Mouse (Mus musculus) heart, embryonic 10.5 days (tissue): ENCODE measurements around the gene Gm14214. TPM values are rescaled to one million over a fixed set of nuclear protein-coding genes. Genes with fewer than 3 reads are reported as not detected.

Source experiments
- DNase-seq: peaks from one replicate; pipeline ENCODE4 v3.0.0-alpha.2; 2017; ENCODE audit warnings: low spot score
- H3K27ac ChIP-seq: fragments of 300-500 bp; sonication (generic); 2 replicates; pipeline ENCODE4 v1.5.1; 2016; ENCODE audit warnings: mild to moderate bottlenecking
- H3K27me3 ChIP-seq: fragments of 300-500 bp; sonication (generic); 2 replicates; pipeline ENCODE4 v1.6.1; 2016; ENCODE audit warnings: mild to moderate bottlenecking; ENCODE audit not compliant: poor library complexity, insufficient read depth, severe bottlenecking
- H3K36me3 ChIP-seq: fragments of 300-500 bp; sonication (generic); 2 replicates; pipeline ENCODE4 v1.6.1; 2016; ENCODE audit warnings: mild to moderate bottlenecking, moderate library complexity
- H3K4me1 ChIP-seq: fragments of 300-500 bp; sonication (generic); 2 replicates; pipeline ENCODE4 v1.6.1; 2016; ENCODE audit warnings: mild to moderate bottlenecking
- H3K4me3 ChIP-seq: fragments of 300-500 bp; sonication (generic); 2 replicates; pipeline ENCODE4 v1.5.1; 2016; ENCODE audit warnings: mild to moderate bottlenecking, moderate library complexity
- H3K9me3 ChIP-seq: fragments of 300-500 bp; sonication (generic); 2 replicates; pipeline ENCODE4 v1.6.1; 2016; ENCODE audit warnings: mild to moderate bottlenecking, moderate library complexity
- WGBS: fragments of 180-500 bp; shearing (Covaris S2); methylation state at CpG from one replicate; pipeline ENCODE4 v1.1.7; 2016; 5-methylcytosine and 5-hydroxymethylcytosine counted together
- polyA plus RNA-seq: library from polyadenylated mRNA; unstranded; fragments of >200 nt; fragmentation: Nextera tagmentation; extraction: Ambion mirVana; gene quantifications from 2 replicates; pipeline ENCODE4 v1.2.1, GENCODE M21; 2016

Gene Gm14214
- polyA plus RNA-seq, 1 experiment from 2014 or later = not detected

- 6% methylated on average over 14 of the region's 14 CpGs for WGBS
- no peaks in the 10 kb centered on the region for H3K9me3 ChIP-seq
- peak overlapping the region; percentile 98 for H3K27ac ChIP-seq
- H3K36me3 ChIP-seq = no peaks in the 10 kb centered on the region
- peaks cover 58% of the 10 kb centered on the region for H3K4me1 ChIP-seq
- H3K27me3 ChIP-seq = no peaks in the 10 kb centered on the region
- peak overlapping the region; percentile 89 for H3K4me3 ChIP-seq
- DNase-seq = no peak
Measured at GRCm38 (mm10) chr2:154789977-154790655, 20.3 kb upstream of the Gm14214 start.

GRCm38 (mm10) chr2:154789381-154789780, 19.6 kb upstream of the Gm14214 start:
- DNase-seq = no peak
- 66% methylated on average over 6 of the region's 6 CpGs for WGBS
- Histone ChIP-seq H3K36me3 (no peaks in the 10 kb centered on the region), H3K27me3 (no peaks in the 10 kb centered on the region), H3K4me1 (peaks cover 50% of the 10 kb centered on the region), H3K27ac (no peak overlapping the region; the same call in 1 of the 2 replicates), H3K9me3 (no peaks in the 10 kb centered on the region), H3K4me3 (no peak overlapping the region)

GRCm38 (mm10) chr2:154786776-154787175, 16.9 kb upstream of the Gm14214 start:
- Histone ChIP-seq H3K4me3 (no peak overlapping the region), H3K27ac (peak overlapping the region; percentile 59), H3K36me3 (no peaks in the 10 kb centered on the region), H3K9me3 (no peaks in the 10 kb centered on the region), H3K4me1 (peaks cover 31% of the 10 kb centered on the region), H3K27me3 (no peaks in the 10 kb centered on the region)
- 77% methylated on average over 11 of the region's 11 CpGs for WGBS
- no peak for DNase-seq

DNA sequence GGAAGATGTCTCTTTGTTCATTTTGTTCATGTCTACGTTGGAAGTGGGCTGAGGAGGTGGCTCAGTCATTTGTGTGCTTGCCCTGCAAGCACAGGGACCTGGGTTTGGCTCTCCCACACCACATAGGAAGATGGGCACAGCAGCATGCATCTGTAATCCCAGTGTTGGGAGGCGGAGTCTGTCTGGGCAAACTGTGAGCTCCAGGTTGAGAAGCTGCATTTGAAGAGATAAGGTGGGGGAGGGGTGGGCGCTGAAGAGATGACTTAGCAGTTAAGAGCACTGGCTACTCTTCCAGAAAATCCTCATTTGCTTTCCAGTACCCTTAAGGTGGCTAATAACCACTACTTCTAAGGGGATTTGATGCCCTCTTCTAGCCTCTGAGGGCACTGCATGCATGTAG, 16.4 kb upstream of the Gm14214 start:
- H3K27ac ChIP-seq = peak overlapping the region; percentile 59
- WGBS = 29% methylated on average over 3 of the region's 3 CpGs
- H3K27me3 ChIP-seq = no peaks in the 10 kb centered on the region
- no peaks in the 10 kb centered on the region for H3K36me3 ChIP-seq
- no peaks in the 10 kb centered on the region for H3K9me3 ChIP-seq
- peak; percentile 91 for DNase-seq
- H3K4me1 ChIP-seq = peaks cover 31% of the 10 kb centered on the region
- no peak overlapping the region for H3K4me3 ChIP-seq

- H3K27ac ChIP-seq = no peak overlapping the region
- DNase-seq = no peak
Measured at GRCm38 (mm10) chr2:154785284-154785683, 15.5 kb upstream of the Gm14214 start.

DNA sequence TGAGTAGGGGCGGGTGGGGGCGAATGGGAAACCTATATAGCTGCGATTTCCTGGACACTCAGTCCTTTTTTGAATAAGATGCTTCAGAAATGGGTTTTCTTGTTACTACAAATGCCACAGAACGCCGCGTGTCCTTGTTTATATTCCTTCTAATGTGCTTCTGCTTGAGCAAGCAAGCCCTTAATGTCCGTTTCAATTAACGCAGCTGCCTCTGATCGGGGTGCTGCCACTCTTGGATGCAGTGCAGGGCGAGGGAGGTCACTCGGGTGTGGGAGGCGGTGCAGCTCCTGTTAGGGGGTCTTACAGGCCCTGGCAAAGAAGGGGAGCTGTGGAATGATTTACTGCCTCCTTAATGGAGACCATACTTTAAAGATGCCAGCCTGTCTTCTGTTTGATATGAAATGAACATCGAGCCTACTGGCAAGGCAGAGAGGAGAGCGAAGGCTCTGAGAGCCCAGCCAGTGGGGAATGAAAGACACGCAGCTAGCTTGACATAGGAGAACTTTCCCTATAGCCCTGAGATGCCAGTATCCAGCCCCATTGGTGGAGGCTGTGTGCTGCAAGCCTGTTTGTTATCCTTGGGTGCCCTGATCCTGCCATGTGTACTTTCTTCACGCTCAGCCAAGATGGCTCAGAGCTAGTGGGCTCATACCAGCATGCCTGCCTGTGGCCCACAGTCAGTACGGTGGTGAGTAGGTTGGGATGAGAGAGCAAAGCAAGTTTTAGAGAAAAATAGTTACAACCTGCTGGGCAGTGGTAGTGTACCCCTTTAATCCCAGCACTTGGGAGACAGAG, 13.2 kb upstream of the Gm14214 start:
- Histone ChIP-seq H3K36me3 (no peaks in the 10 kb centered on the region), H3K4me1 (peaks cover 16% of the 10 kb centered on the region), H3K9me3 (no peaks in the 10 kb centered on the region), H3K4me3 (no peak overlapping the region), H3K27ac (no peak overlapping the region), H3K27me3 (no peaks in the 10 kb centered on the region)
- WGBS = 78% methylated on average over 17 of the region's 17 CpGs
- DNase-seq = no peak

More at GRCm38 (mm10) chr2:154785284-154785683, 15.5 kb upstream of the Gm14214 start:
- Histone ChIP-seq H3K27me3 (no peaks in the 10 kb centered on the region), H3K36me3 (no peaks in the 10 kb centered on the region), H3K4me1 (peaks cover 27% of the 10 kb centered on the region), H3K9me3 (no peaks in the 10 kb centered on the region), H3K4me3 (no peak overlapping the region)
- 59% methylated on average over 3 of the region's 3 CpGs for WGBS

DNA sequence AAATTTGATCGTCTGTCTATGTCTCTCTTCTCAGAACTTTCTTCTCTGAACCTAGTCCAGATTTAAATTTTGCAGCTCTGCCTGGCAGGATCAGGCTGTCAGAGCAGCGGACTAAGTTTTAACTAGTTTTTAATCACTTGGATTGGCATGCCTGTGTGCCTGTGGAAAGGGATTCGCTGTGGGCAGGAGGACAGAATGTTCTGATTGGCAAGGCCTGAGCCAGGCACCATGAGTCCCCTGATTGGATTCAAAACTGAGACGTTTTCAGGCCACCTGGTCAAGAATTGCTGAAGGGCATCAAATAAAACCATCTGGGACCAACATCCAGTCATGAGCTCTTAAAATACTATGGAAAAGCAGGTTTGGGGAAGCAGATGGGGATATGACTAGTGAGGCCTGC, 12.5 kb upstream of the Gm14214 start:
- no peak overlapping the region for H3K27ac ChIP-seq
- 73% methylated on average over 4 of the region's 4 CpGs for WGBS
- no peaks in the 10 kb centered on the region for H3K9me3 ChIP-seq
- no peaks in the 10 kb centered on the region for H3K27me3 ChIP-seq
- no peak for DNase-seq
- no peak overlapping the region for H3K4me3 ChIP-seq
- H3K4me1 ChIP-seq = peaks cover 16% of the 10 kb centered on the region
- H3K36me3 ChIP-seq = no peaks in the 10 kb centered on the region

GRCm38 (mm10) chr2:154779648-154780047, 9.8 kb upstream of the Gm14214 start:
- Histone ChIP-seq H3K27me3 (no peaks in the 10 kb centered on the region), H3K4me1 (0 out of 2 replicates have a peak, but pooled peaks cover 4% of the 10 kb centered on the region), H3K36me3 (no peaks in the 10 kb centered on the region), H3K9me3 (no peaks in the 10 kb centered on the region), H3K4me3 (no peak overlapping the region), H3K27ac (no peak overlapping the region)
- 78% methylated on average over 3 of the region's 3 CpGs for WGBS
- DNase-seq = no peak

GRCm38 (mm10) chr2:154776496-154776895, 6.7 kb upstream of the Gm14214 start:
- no peak for DNase-seq
- no peaks in the 10 kb centered on the region for H3K9me3 ChIP-seq
- H3K27me3 ChIP-seq = no peaks in the 10 kb centered on the region
- WGBS = 50% methylated on average over 7 of the region's 7 CpGs
- no peak overlapping the region for H3K27ac ChIP-seq
- H3K4me1 ChIP-seq = 0 out of 2 replicates have a peak, but pooled peaks cover 4% of the 10 kb centered on the region
- H3K36me3 ChIP-seq = no peaks in the 10 kb centered on the region
- no peak overlapping the region for H3K4me3 ChIP-seq

DNA sequence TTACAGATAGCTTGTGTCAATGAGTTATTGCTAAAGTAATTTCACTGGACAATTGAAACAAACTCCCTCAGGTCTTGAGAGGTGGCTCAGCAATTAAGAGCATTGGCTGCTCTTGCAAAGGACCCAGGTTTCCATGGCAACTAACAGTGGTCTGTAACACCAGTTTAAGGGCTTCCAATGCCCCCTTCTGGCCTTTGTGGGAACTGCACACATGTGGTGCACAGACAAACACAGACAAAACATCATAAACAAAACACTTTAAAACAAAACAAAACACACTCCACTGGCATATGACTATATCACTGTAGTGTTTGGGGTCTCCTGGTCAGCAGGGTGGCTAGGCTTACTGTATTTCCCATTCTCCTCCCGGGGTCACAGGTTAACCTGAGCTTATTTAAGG, 4.2 kb upstream of the Gm14214 start:
- DNase-seq = no peak
- Histone ChIP-seq H3K9me3 (no peaks in the 10 kb centered on the region), H3K4me3 (no peak overlapping the region), H3K27ac (no peak overlapping the region), H3K36me3 (no peaks in the 10 kb centered on the region), H3K27me3 (no peaks in the 10 kb centered on the region), H3K4me1 (0 out of 2 replicates have a peak, but pooled peaks cover 4% of the 10 kb centered on the region)
- WGBS = 75% methylated on average over 1 of the region's 1 CpGs

DNA sequence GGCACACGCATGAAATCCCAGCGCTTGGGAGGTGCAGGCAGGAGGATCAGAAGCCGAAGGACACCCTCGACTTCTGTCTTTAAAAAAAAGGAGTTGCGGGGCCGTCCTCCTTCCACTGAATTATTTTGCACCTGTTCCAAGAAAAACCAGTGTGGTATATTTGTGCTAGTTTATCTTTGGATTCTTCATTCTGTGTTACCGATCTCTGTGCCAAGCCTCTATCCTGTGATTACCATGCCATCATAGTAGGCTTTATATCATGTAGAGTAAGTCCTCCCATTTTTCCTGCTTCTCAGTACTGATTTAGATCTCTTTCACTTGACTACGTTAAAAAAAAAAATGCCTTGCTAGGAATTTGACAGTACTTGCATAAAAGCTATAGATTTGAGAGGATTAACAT, 1.8 kb upstream of the Gm14214 start:
- Histone ChIP-seq H3K9me3 (no peaks in the 10 kb centered on the region), H3K27me3 (no peaks in the 10 kb centered on the region), H3K4me1 (0 out of 2 replicates have a peak, but pooled peaks cover 3% of the 10 kb centered on the region), H3K27ac (no peak overlapping the region), H3K4me3 (no peak overlapping the region), H3K36me3 (no peaks in the 10 kb centered on the region)
- DNase-seq = no peak
- 84% methylated on average over 8 of the region's 8 CpGs for WGBS

DNA sequence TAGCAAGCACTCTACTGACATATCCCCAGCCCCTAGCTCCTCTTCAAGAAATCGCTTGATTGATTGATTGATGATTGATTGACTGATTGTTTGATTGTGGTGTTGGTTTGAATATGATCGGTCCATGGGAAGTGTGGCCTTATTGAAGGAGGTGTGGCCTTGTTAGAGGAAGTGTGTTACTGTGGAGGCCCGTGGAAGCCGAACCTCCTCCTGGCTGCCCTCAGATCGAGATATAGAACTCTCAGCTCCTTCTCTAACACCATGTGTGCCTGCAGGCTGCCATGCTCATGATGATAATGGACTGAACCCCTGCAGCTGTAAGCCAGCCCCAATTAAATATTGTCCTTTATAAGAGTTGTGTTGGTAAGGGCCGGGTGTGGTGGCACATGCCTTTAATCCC, 2.8 kb downstream of the Gm14214 start:
- peaks cover 25% of the 10 kb centered on the region for H3K4me1 ChIP-seq
- no peaks in the 10 kb centered on the region for H3K27me3 ChIP-seq
- H3K27ac ChIP-seq = no peak overlapping the region
- WGBS = 90% methylated on average over 6 of the region's 6 CpGs
- no peak for DNase-seq
- H3K4me3 ChIP-seq = no peak overlapping the region
- no peaks in the 10 kb centered on the region for H3K9me3 ChIP-seq
- no peaks in the 10 kb centered on the region for H3K36me3 ChIP-seq

DNA sequence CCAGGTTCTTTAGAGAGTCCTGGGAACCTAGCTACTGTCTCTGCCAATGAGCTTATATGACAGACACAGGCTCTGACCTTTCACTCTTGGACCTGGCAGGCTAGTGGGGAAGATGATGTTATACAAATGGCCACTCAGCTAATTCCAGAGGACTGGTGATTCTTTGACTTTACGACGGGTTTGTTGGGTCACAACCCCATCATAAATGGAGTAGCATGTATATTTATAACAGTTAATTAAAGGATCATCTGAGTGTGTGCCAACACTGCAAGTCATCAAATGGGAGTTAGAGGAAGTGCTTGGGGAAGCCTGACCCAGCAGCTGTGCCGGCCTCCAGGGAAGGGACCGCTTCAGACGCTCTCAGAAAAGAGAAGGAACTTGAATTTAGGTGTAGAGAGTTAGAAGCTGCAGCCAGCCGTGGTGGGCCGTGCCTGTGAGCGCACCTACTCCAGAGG, 4.2 kb downstream of the Gm14214 start:
- no peak for DNase-seq
- H3K4me3 ChIP-seq = no peak overlapping the region
- no peaks in the 10 kb centered on the region for H3K9me3 ChIP-seq
- WGBS = 75% methylated on average over 8 of the region's 8 CpGs
- peak overlapping the region; percentile 64; the same call in 1 of the 2 replicates for H3K27ac ChIP-seq
- H3K36me3 ChIP-seq = no peaks in the 10 kb centered on the region
- H3K4me1 ChIP-seq = peaks cover 25% of the 10 kb centered on the region
- H3K27me3 ChIP-seq = no peaks in the 10 kb centered on the region
